Mouse (Mus musculus): ENCODE results near the gene Accsl. TPM values are rescaled to one million over a fixed set of nuclear protein-coding genes. Genes with fewer than 3 reads are reported as not detected.

Gene Accsl
- polyA plus RNA-seq, 1 experiment from 2014 or later: 0.08 TPM

DNA sequence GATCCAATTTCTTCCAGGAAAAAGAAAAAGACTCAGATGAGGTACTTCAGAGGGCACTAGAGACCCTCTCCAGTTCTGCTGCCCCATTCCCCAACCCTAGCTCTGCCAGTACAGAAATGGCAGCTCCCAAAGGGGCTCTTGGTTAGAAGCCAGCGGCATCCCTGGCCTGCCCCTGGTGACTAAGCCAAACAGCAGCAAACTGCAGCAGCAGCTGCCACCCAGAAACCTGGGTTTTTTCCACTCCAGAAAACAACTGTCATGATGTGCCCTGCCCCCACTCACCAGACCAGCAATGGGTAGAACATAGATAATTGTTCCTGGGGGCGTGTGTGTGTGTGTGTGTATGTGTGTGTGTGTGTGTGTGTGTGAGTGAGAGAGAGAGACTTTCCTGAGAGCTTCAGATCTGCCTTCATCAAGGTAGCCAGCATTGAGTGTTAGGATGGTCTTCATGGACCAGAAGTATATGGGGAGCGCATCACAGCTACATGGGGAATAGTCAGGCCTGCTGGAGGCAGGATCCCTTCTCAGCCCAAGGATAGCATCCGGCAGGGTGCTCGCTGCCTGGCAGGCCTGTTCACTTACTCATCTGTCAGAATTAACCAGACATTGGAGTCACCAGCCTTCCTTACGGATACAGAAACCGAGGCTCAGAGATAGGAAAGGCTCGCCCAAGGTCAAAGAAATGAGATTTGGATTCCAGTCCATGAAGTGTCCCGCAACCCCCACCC, 12.8 kb upstream of the Accsl start:
- 89% methylated on average over 9 of the region's 9 CpGs for WGBS

DNA sequence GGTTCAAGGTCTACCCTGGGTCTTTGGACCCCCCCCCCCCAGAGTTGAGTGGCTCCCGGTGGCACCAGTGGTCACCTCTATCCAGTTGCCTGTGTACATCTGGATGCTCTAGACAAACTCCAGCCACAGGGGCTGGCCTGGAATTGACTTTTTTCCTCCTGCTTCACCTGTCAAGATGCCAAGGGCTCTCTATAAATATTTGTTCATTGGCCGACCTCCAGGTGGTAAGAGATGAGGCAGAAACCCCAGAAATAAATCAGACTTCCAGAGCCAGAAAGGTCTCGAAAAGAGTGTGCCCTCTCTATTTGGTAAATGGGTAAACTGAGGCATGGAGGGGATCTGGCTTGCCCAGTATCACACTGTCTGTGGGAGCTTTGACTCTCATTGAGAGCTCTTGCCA, 12.0 kb upstream of the Accsl start:
- H3K27me3 ChIP-seq (ENCODE audit: control insufficient read depth, insufficient read depth, low read length): no peaks in the 10 kb centered on the region
- H3K36me3 ChIP-seq (replicated peaks; ENCODE audit: control insufficient read depth, insufficient read depth): no peaks in the 10 kb centered on the region
- H3K27ac ChIP-seq: no peak overlapping the region
- no peak overlapping the region for H3K4me2 ChIP-seq (replicated peaks)
- no peak overlapping the region for H3K4me3 ChIP-seq (replicated peaks; ENCODE audit: low read length)
- H3K4me1 ChIP-seq (replicated peaks; ENCODE audit: control insufficient read depth, insufficient read depth, low read length): no peaks in the 10 kb centered on the region
- H3K9ac ChIP-seq: no peak overlapping the region
- ATAC-seq (ENCODE audit: low FRiP score) (no peak), DNase-seq (ENCODE audit: low spot score) (no peak)
- 84% methylated on average over 3 of the region's 3 CpGs for WGBS
- H3K9me3 ChIP-seq (ENCODE audit: control insufficient read depth, low read length): no peaks in the 10 kb centered on the region

More for the DNA sequence above, 12.8 kb upstream of the Accsl start:
- no peaks in the 10 kb centered on the region for H3K4me1 ChIP-seq (replicated peaks; ENCODE audit: control insufficient read depth, insufficient read depth, low read length)
- H3K27ac ChIP-seq: no peak overlapping the region
- H3K9ac ChIP-seq: no peak overlapping the region
- no peak overlapping the region for H3K4me2 ChIP-seq (replicated peaks)
- no peaks in the 10 kb centered on the region for H3K9me3 ChIP-seq (ENCODE audit: control insufficient read depth, low read length)
- no peaks in the 10 kb centered on the region for H3K27me3 ChIP-seq (ENCODE audit: control insufficient read depth, insufficient read depth, low read length)
- no peaks in the 10 kb centered on the region for H3K36me3 ChIP-seq (replicated peaks; ENCODE audit: control insufficient read depth, insufficient read depth)
- no peak for ATAC-seq (ENCODE audit: low FRiP score)
- no peak for DNase-seq (ENCODE audit: low spot score)
- H3K4me3 ChIP-seq (replicated peaks; ENCODE audit: low read length): no peak overlapping the region

DNA sequence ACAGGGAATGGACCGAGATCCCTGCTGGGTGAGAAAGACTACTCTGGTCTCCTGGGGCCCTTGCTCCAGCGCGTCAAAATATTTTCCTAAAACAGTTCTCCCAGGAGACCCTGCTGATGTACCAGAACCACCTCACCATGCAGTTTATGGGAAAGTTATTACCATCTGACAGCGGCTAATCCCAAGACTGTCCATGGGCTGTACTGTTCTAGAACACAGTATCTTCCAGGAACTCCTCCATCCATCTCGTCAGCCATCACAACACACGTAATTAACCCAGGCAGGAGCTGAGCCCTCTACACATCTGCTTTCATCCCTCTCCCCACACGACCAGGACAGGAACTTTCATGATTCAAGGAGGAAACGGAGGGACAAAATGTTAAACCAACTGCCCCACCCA, 11.5 kb upstream of the Accsl start:
- Histone ChIP-seq H3K4me3 (replicated peaks; ENCODE audit: low read length) (no peak overlapping the region), H3K36me3 (replicated peaks; ENCODE audit: control insufficient read depth, insufficient read depth) (no peaks in the 10 kb centered on the region), H3K4me2 (replicated peaks) (no peak overlapping the region), H3K27me3 (ENCODE audit: control insufficient read depth, insufficient read depth, low read length) (no peaks in the 10 kb centered on the region), H3K4me1 (replicated peaks; ENCODE audit: control insufficient read depth, insufficient read depth, low read length) (no peaks in the 10 kb centered on the region), H3K9me3 (ENCODE audit: control insufficient read depth, low read length) (no peaks in the 10 kb centered on the region), H3K27ac (no peak overlapping the region), H3K9ac (no peak overlapping the region)
- 76% methylated on average over 8 of the region's 8 CpGs for WGBS
- DNase-seq (ENCODE audit: low spot score) (no peak), ATAC-seq (ENCODE audit: low FRiP score) (no peak)

DNA sequence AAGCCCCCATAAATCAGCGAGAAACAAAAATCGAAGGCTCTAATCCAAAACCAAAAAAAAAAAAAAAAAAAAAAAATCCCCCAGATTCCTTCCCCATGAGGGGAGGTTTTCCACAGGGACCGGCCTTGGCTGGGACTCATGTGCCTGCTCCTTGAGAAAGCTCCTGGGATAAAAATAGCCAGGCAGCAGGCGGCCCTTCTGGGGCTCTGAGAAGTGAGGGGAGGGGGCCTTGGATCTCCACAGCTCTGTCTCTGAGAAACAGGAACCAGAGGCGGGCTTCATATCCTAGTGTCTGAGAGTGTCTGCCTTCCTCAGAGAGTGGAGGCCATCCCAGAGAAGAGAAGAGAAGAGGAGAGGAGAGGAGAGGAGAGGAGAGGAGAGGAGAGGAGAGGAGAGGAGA, 8.0 kb upstream of the Accsl start:
- Histone ChIP-seq H3K27ac (no peak overlapping the region), H3K4me1 (replicated peaks; ENCODE audit: control insufficient read depth, insufficient read depth, low read length) (peaks cover 8% of the 10 kb centered on the region), H3K27me3 (ENCODE audit: control insufficient read depth, insufficient read depth, low read length) (no peaks in the 10 kb centered on the region), H3K4me2 (replicated peaks) (no peak overlapping the region), H3K9ac (no peak overlapping the region), H3K4me3 (replicated peaks; ENCODE audit: low read length) (no peak overlapping the region), H3K36me3 (replicated peaks; ENCODE audit: control insufficient read depth, insufficient read depth) (no peaks in the 10 kb centered on the region), H3K9me3 (ENCODE audit: control insufficient read depth, low read length) (no peaks in the 10 kb centered on the region)
- DNase-seq (ENCODE audit: low spot score) (no peak), ATAC-seq (ENCODE audit: low FRiP score) (no peak)
- 72% methylated on average over 5 of the region's 5 CpGs for WGBS

DNA sequence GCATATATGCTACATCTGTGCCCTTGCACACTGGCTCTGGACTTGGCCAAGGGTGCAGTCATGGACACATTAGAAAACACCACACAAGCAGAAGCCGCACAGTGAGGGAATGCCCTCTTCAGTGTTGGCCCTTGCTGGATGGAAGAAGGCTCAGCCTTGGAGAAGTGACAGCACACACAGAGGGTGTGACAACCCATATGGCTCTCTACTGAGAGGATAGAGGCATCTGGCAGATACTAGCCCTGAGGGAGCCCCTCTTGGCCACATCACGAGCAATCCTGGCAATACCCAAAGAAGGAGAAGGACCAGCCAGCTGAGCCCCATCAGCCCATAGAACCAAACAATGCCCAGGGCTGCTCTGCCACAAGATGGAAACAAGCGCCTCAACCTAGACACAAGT, 5.6 kb upstream of the Accsl start:
- H3K27me3 ChIP-seq (ENCODE audit: control insufficient read depth, insufficient read depth, low read length): no peaks in the 10 kb centered on the region
- H3K9ac ChIP-seq: no peak overlapping the region
- DNase-seq (ENCODE audit: low spot score) (no peak), ATAC-seq (ENCODE audit: low FRiP score) (0 out of 2 replicates have a peak, but pooled peaks have one; percentile 7)
- H3K9me3 ChIP-seq (ENCODE audit: control insufficient read depth, low read length): no peaks in the 10 kb centered on the region
- H3K4me1 ChIP-seq (replicated peaks; ENCODE audit: control insufficient read depth, insufficient read depth, low read length): peaks cover 8% of the 10 kb centered on the region
- no peak overlapping the region for H3K27ac ChIP-seq
- 81% methylated on average over 3 of the region's 3 CpGs for whole genome bisulfite sequencing
- no peaks in the 10 kb centered on the region for H3K36me3 ChIP-seq (replicated peaks; ENCODE audit: control insufficient read depth, insufficient read depth)
- H3K4me2 ChIP-seq (replicated peaks): no peak overlapping the region
- no peak overlapping the region for H3K4me3 ChIP-seq (replicated peaks; ENCODE audit: low read length)

DNA sequence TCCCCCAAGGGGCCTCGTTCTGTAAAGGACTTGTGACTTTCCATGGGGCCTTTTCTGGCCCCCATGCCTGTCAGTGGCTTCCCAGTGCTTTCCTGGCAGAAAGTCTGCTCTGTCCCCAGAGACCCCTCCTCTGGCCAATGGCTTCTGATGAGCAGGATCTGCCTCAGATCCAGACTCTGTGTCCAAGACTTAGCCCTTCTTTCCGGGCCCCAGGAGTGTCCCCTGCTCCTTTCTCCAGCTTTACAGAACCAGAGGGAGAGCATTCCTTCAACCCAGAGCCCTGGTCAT, 5.2 kb upstream of the Accsl start:
- H3K27ac ChIP-seq: no peak overlapping the region
- no peak for DNase-seq (ENCODE audit: low spot score)
- 38% methylated on average over 2 of the region's 2 CpGs for WGBS

DNA sequence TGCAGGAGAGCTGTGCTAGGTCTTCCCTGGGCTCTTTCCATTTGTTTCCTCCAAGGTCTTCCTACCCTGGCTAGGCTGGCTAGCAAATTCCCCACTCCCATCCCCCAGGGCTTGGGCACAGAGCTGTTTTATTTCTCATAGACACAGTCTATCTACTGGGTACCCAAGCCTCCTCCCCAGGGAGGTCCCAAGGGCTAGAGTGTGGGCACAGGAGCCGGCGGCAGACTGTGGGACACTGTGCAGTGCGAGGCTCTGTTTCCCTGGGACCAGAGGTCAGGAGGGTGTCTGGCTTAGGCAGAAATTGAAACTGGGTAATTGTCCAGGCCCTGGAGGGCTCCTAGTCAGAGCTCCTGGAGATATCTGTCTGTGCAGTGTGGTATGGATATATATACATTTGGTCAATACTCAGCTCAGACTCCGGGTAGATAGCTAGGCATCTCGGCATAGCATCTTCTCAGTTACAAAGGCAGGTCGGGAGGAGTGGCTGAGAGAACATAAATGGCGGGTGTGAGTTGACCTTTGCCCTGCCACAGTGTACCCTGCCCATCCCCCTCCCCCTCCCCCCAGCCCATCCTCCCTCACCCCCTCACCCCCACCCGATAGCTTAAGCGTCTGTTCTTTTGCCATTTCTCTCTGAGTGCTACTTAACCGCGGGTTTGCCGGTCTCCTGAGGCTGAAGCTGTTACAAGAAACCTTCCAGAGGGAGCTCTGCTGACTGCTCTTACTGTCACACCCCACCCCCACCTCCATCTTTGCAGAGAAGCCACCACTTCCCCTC, 4.7 kb upstream of the Accsl start:
- H3K36me3 ChIP-seq (replicated peaks; ENCODE audit: control insufficient read depth, insufficient read depth): no peaks in the 10 kb centered on the region
- DNase-seq (ENCODE audit: low spot score) (no peak), ATAC-seq (ENCODE audit: low FRiP score) (no peak)
- H3K27ac ChIP-seq: no peak overlapping the region
- H3K4me2 ChIP-seq (replicated peaks): no peak overlapping the region
- WGBS: 13% methylated on average over 12 of the region's 12 CpGs
- H3K27me3 ChIP-seq (ENCODE audit: control insufficient read depth, insufficient read depth, low read length): no peaks in the 10 kb centered on the region
- H3K4me1 ChIP-seq (replicated peaks; ENCODE audit: control insufficient read depth, insufficient read depth, low read length): peaks cover 8% of the 10 kb centered on the region
- no peak overlapping the region for H3K4me3 ChIP-seq (replicated peaks; ENCODE audit: low read length)
- no peak overlapping the region for H3K9ac ChIP-seq
- no peaks in the 10 kb centered on the region for H3K9me3 ChIP-seq (ENCODE audit: control insufficient read depth, low read length)

More for the DNA sequence above, 5.2 kb upstream of the Accsl start:
- Histone ChIP-seq H3K9ac (no peak overlapping the region), H3K36me3 (replicated peaks; ENCODE audit: control insufficient read depth, insufficient read depth) (no peaks in the 10 kb centered on the region), H3K4me3 (replicated peaks; ENCODE audit: low read length) (no peak overlapping the region), H3K27me3 (ENCODE audit: control insufficient read depth, insufficient read depth, low read length) (no peaks in the 10 kb centered on the region), H3K4me1 (replicated peaks; ENCODE audit: control insufficient read depth, insufficient read depth, low read length) (peaks cover 8% of the 10 kb centered on the region), H3K9me3 (ENCODE audit: control insufficient read depth, low read length) (no peaks in the 10 kb centered on the region), H3K4me2 (replicated peaks) (no peak overlapping the region)
- 0 out of 2 replicates have a peak, but pooled peaks have one; percentile 2 for ATAC-seq (ENCODE audit: low FRiP score)

DNA sequence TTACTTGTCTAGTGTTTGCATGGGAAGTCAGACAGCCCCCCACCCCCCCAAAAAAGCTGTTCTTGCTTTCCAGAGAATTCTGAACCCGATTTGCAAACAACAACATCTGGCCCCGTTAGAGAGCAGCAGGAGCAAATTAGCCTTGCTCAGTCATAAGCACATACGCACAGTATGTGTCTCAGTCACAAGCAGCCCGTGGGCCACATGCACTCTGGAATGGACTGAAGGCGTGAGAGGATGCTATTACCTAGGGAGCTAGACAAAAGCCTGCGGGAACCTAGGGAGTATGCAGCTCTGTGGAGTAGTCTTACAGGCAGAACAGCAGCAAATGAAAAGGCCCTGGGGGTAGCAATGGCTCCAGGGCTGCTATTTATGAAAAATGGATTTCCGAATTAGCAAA, 3.3 kb upstream of the Accsl start:
- 55% methylated on average over 7 of the region's 7 CpGs for WGBS
- no peaks in the 10 kb centered on the region for H3K27me3 ChIP-seq (ENCODE audit: control insufficient read depth, insufficient read depth, low read length)
- no peak for DNase-seq (ENCODE audit: low spot score)
- H3K9me3 ChIP-seq (ENCODE audit: control insufficient read depth, low read length): no peaks in the 10 kb centered on the region
- peak overlapping the region; percentile 11; the same call in 1 of the 2 replicates for H3K27ac ChIP-seq
- peaks cover 8% of the 10 kb centered on the region for H3K4me1 ChIP-seq (replicated peaks; ENCODE audit: control insufficient read depth, insufficient read depth, low read length)
- H3K9ac ChIP-seq: no peak overlapping the region
- no peaks in the 10 kb centered on the region for H3K36me3 ChIP-seq (replicated peaks; ENCODE audit: control insufficient read depth, insufficient read depth)
- H3K4me3 ChIP-seq (replicated peaks; ENCODE audit: low read length): no peak overlapping the region
- H3K4me2 ChIP-seq (replicated peaks): no peak overlapping the region
- ATAC-seq (ENCODE audit: low FRiP score): peak; percentile 58; the same call in 1 of the 2 replicates

DNA sequence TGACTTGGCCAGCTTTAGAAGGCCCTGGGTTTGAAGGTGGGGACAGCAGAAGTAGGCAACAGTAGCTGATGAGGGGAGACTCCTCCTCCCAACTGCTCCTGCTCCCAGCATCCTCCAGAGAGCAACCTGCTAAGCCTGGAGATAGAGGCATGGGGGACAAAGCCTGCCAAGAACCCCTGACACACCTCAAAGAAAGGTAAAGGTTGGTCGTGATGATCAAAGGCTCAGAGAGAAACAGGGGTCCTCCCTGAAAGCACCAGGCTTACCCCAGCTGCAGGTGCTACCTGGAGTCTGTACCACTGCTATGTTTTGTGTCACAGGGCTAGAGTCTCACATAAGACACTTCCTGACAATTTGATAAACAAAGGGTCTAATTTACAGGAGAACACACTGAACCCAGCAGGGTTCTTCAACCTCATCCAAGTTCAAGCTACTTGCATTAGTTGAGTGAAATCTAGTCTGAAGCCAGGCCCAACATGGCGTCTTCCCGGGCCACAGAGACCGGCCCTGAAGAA, 2.5 kb upstream of the Accsl start:
- Histone ChIP-seq H3K4me3 (replicated peaks; ENCODE audit: low read length) (no peak overlapping the region), H3K9me3 (ENCODE audit: control insufficient read depth, low read length) (no peaks in the 10 kb centered on the region), H3K27me3 (ENCODE audit: control insufficient read depth, insufficient read depth, low read length) (no peaks in the 10 kb centered on the region), H3K36me3 (replicated peaks; ENCODE audit: control insufficient read depth, insufficient read depth) (no peaks in the 10 kb centered on the region), H3K27ac (no peak overlapping the region), H3K9ac (no peak overlapping the region), H3K4me1 (replicated peaks; ENCODE audit: control insufficient read depth, insufficient read depth, low read length) (peaks cover 8% of the 10 kb centered on the region), H3K4me2 (replicated peaks) (no peak overlapping the region)
- DNase-seq (ENCODE audit: low spot score) (no peak), ATAC-seq (ENCODE audit: low FRiP score) (no peak)
- 93% methylated on average over 4 of the region's 4 CpGs for WGBS
